Mouse (Mus musculus): ENCODE results near the gene H6pd. TPM values are rescaled to one million over a fixed set of nuclear protein-coding genes. Genes with fewer than 3 reads are reported as not detected.

H6pd gene
- polyA plus RNA-seq, 1 experiment, result 14.9 TPM

DNA sequence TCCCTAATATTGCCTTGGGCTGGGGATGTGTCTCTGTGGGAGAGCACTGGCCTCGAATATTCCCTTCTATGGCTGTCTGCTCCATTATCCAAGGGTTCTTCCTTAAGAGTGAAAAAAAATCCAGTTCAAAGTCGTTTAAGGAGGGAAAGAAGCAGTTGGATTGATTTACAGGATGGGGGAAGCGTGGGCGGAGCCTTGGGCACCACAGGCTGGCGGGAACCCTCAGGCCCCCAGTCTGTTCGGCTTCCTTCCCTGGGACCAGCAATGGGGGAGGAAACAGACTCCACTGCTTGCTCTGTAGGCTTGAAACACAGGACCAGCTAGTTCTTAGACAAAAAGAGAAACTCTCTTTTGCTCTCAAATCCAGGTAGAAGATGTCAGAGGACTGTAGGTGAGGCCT lies 40.3 kb downstream of the H6pd start:
- H3K79me3 ChIP-seq (ENCODE audit: low read depth), result no peaks in the 10 kb centered on the region
- H3K79me2 ChIP-seq (ENCODE audit: control insufficient read depth, insufficient read depth), result no peaks in the 10 kb centered on the region
- H3ac ChIP-seq (ENCODE audit: control insufficient read depth, insufficient read length, low read depth), result no peak overlapping the region
- TF ChIP-seq FOSL1 (IDR thresholded peaks at IDR 0.05; ENCODE audit: insufficient read depth, low read length, poor library complexity, severe bottlenecking) (no peak), CTCF (IDR thresholded peaks at IDR 0.05; ENCODE audit: control insufficient read depth, insufficient read depth, insufficient read length) (no peak), MYOG (IDR thresholded peaks at IDR 0.05; ENCODE audit: control insufficient read depth, extremely low read depth, insufficient read length) (no peak), USF1 (IDR thresholded peaks at IDR 0.05; ENCODE audit: low read depth) (no peak), MYOD1 (IDR thresholded peaks at IDR 0.05; ENCODE audit: control insufficient read depth, insufficient read length, low read depth) (no peak), CEBPB (IDR thresholded peaks at IDR 0.05; ENCODE audit: low read depth) (no peak), MAX (IDR thresholded peaks at IDR 0.05) (no peak)
- H3K4me3 ChIP-seq (ENCODE audit: insufficient read depth, poor library complexity, severe bottlenecking), result no peak overlapping the region
- no peaks in the 10 kb centered on the region for H3K27me3 ChIP-seq (ENCODE audit: control insufficient read depth, insufficient read depth, insufficient read length)
- no peaks in the 10 kb centered on the region for H3K36me3 ChIP-seq (ENCODE audit: control insufficient read depth, insufficient read depth)

DNA sequence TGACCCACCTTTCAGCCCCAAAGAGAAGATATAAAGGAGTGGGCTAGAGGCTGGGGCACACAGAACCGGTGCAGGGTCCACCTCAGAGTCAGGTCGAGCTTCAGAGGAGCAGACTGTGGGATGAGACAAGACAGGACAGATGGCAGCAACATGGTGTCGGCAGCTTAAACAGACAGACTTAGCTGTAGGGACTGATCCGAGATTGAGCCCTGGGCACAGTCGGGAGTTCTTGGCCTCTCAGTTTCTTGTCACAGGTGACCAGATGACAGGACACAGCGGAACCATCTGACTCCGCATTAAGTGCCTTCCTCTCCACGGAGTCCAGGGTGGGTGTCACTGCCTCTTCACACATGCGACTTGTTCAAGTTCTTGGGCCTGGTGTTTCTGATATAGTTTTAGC lies 41.9 kb downstream of the H6pd start:
- TF ChIP-seq MYOD1 (IDR thresholded peaks at IDR 0.05; ENCODE audit: control insufficient read depth, insufficient read length, low read depth) (no peak), MAX (IDR thresholded peaks at IDR 0.05) (no peak), CTCF (IDR thresholded peaks at IDR 0.05; ENCODE audit: control insufficient read depth, insufficient read depth, insufficient read length) (no peak), MYOG (IDR thresholded peaks at IDR 0.05; ENCODE audit: control insufficient read depth, extremely low read depth, insufficient read length) (no peak), FOSL1 (IDR thresholded peaks at IDR 0.05; ENCODE audit: insufficient read depth, low read length, poor library complexity, severe bottlenecking) (no peak), USF1 (IDR thresholded peaks at IDR 0.05; ENCODE audit: low read depth) (no peak), CEBPB (IDR thresholded peaks at IDR 0.05; ENCODE audit: low read depth) (no peak)
- Histone ChIP-seq H3ac (ENCODE audit: control insufficient read depth, insufficient read length, low read depth) (no peak overlapping the region), H3K4me3 (ENCODE audit: insufficient read depth, poor library complexity, severe bottlenecking) (no peak overlapping the region), H3K79me2 (ENCODE audit: control insufficient read depth, insufficient read depth) (no peaks in the 10 kb centered on the region), H3K27me3 (ENCODE audit: control insufficient read depth, insufficient read depth, insufficient read length) (no peaks in the 10 kb centered on the region), H3K36me3 (ENCODE audit: control insufficient read depth, insufficient read depth) (no peaks in the 10 kb centered on the region), H3K79me3 (ENCODE audit: low read depth) (no peaks in the 10 kb centered on the region)

DNA sequence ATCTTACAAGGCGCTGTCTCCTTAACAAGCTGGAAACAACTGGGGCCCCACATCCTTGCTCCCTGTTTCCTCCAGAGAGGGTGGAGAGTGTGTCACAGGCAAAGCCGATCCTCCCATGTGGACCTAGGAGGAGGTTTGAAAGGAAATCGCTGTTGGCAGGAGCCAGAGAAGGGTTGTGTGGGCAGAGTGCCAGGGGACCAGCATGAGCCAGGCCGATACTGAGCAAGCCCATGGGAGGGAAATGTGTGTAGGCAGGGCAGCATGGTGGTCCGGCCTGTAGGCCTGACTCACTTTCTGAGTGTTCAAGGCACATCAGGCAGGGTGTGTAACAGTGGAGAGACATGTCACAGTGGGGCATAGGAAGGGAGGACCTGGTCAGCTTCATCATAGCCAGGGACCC lies 42.6 kb downstream of the H6pd start:
- H3K4me3 ChIP-seq (ENCODE audit: insufficient read depth, poor library complexity, severe bottlenecking), result no peak overlapping the region
- no peaks in the 10 kb centered on the region for H3K79me2 ChIP-seq (ENCODE audit: control insufficient read depth, insufficient read depth)
- H3K79me3 ChIP-seq (ENCODE audit: low read depth), result no peaks in the 10 kb centered on the region
- no peaks in the 10 kb centered on the region for H3K27me3 ChIP-seq (ENCODE audit: control insufficient read depth, insufficient read depth, insufficient read length)
- no peak for TF ChIP-seq FOSL1 (IDR thresholded peaks at IDR 0.05; ENCODE audit: insufficient read depth, low read length, poor library complexity, severe bottlenecking)
- TF ChIP-seq CEBPB (IDR thresholded peaks at IDR 0.05; ENCODE audit: low read depth), result no peak
- no peak for TF ChIP-seq USF1 (IDR thresholded peaks at IDR 0.05; ENCODE audit: low read depth)
- no peak for TF ChIP-seq MAX (IDR thresholded peaks at IDR 0.05)
- no peak for TF ChIP-seq CTCF (IDR thresholded peaks at IDR 0.05; ENCODE audit: control insufficient read depth, insufficient read depth, insufficient read length)
- TF ChIP-seq MYOG (IDR thresholded peaks at IDR 0.05; ENCODE audit: control insufficient read depth, extremely low read depth, insufficient read length), result no peak
- no peak for TF ChIP-seq MYOD1 (IDR thresholded peaks at IDR 0.05; ENCODE audit: control insufficient read depth, insufficient read length, low read depth)
- H3K36me3 ChIP-seq (ENCODE audit: control insufficient read depth, insufficient read depth), result no peaks in the 10 kb centered on the region
- H3ac ChIP-seq (ENCODE audit: control insufficient read depth, insufficient read length, low read depth), result no peak overlapping the region

DNA sequence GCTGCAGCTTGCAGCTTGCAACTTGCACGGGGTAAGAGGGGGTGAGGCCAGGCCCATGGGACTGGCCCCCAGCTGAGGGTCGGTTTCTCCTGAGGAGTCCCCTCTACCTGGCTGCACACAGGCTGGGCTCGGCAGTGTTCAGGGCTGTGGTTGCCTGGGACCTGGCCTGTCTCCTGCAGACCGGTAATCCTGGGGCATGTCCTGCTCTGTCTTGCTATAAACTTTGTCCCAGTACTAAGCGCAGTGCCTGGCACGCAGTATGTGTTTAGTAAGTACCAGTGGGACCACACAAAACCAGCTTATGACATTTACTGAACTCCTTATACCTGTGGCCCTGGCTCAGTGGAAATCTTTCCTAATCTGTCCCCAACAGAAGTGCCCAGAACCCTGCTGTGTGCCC lies 43.2 kb downstream of the H6pd start:
- TF ChIP-seq MYOD1 (IDR thresholded peaks at IDR 0.05; ENCODE audit: control insufficient read depth, insufficient read length, low read depth), result no peak
- no peak for TF ChIP-seq FOSL1 (IDR thresholded peaks at IDR 0.05; ENCODE audit: insufficient read depth, low read length, poor library complexity, severe bottlenecking)
- Histone ChIP-seq H3K79me2 (ENCODE audit: control insufficient read depth, insufficient read depth) (no peaks in the 10 kb centered on the region), H3K4me3 (ENCODE audit: insufficient read depth, poor library complexity, severe bottlenecking) (no peak overlapping the region), H3K79me3 (ENCODE audit: low read depth) (no peaks in the 10 kb centered on the region), H3K27me3 (ENCODE audit: control insufficient read depth, insufficient read depth, insufficient read length) (no peaks in the 10 kb centered on the region), H3K36me3 (ENCODE audit: control insufficient read depth, insufficient read depth) (no peaks in the 10 kb centered on the region), H3ac (ENCODE audit: control insufficient read depth, insufficient read length, low read depth) (no peak overlapping the region)

DNA sequence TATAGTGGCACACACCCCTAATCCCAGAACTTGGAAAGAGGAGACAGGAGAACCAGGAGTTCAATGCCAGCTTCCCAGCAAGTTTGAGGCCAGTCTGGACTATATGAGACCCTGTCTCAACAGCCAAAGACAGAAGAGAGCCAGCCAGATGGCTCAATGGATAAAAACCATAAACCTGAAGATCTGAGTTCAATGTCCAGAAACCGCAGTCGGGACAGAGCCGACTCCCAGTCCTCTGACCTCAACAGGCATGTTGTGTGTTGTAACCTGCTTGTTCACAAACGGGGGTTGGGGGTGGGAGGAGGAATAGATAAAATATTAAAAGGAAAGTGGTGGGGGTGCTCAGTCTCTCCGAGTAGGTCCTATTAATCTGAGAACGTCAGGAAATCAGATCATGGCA lies 43.6 kb downstream of the H6pd start:
- H3ac ChIP-seq (ENCODE audit: control insufficient read depth, insufficient read length, low read depth), result no peak overlapping the region
- H3K79me2 ChIP-seq (ENCODE audit: control insufficient read depth, insufficient read depth), result no peaks in the 10 kb centered on the region
- no peak overlapping the region for H3K4me3 ChIP-seq (ENCODE audit: insufficient read depth, poor library complexity, severe bottlenecking)
- H3K36me3 ChIP-seq (ENCODE audit: control insufficient read depth, insufficient read depth), result no peaks in the 10 kb centered on the region
- no peaks in the 10 kb centered on the region for H3K79me3 ChIP-seq (ENCODE audit: low read depth)
- no peaks in the 10 kb centered on the region for H3K27me3 ChIP-seq (ENCODE audit: control insufficient read depth, insufficient read depth, insufficient read length)
- TF ChIP-seq CTCF (IDR thresholded peaks at IDR 0.05; ENCODE audit: control insufficient read depth, insufficient read depth, insufficient read length) (no peak), MYOG (IDR thresholded peaks at IDR 0.05; ENCODE audit: control insufficient read depth, extremely low read depth, insufficient read length) (no peak), CEBPB (IDR thresholded peaks at IDR 0.05; ENCODE audit: low read depth) (no peak), FOSL1 (IDR thresholded peaks at IDR 0.05; ENCODE audit: insufficient read depth, low read length, poor library complexity, severe bottlenecking) (no peak), MYOD1 (IDR thresholded peaks at IDR 0.05; ENCODE audit: control insufficient read depth, insufficient read length, low read depth) (no peak)

DNA sequence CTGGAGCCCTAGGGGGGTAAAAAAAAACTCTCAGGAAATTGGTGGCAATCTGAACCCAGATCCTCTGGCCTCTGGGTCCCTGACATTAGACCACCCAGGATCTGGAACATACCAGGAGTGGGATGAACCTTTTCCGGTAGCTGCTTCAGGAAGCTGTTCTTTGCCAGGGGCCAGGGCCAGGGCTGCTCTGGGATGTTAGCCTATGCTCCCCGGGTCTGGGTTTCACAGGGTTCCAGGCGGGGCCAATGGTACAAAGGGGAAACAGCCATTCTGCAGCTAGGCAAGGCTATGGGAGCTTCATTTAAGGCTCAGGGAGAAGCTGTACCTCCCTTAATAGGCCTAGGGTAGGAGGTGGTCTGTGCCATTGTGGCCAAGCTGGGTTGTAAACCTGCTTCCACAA lies 44.1 kb downstream of the H6pd start:
- Histone ChIP-seq H3K27me3 (ENCODE audit: control insufficient read depth, insufficient read depth, insufficient read length) (no peaks in the 10 kb centered on the region), H3K79me2 (ENCODE audit: control insufficient read depth, insufficient read depth) (no peaks in the 10 kb centered on the region), H3K4me3 (ENCODE audit: insufficient read depth, poor library complexity, severe bottlenecking) (no peak overlapping the region), H3K79me3 (ENCODE audit: low read depth) (no peaks in the 10 kb centered on the region), H3ac (ENCODE audit: control insufficient read depth, insufficient read length, low read depth) (no peak overlapping the region), H3K36me3 (ENCODE audit: control insufficient read depth, insufficient read depth) (no peaks in the 10 kb centered on the region)
- TF ChIP-seq MAX (IDR thresholded peaks at IDR 0.05) (no peak), USF1 (IDR thresholded peaks at IDR 0.05; ENCODE audit: low read depth) (no peak), FOSL1 (IDR thresholded peaks at IDR 0.05; ENCODE audit: insufficient read depth, low read length, poor library complexity, severe bottlenecking) (no peak), MYOG (IDR thresholded peaks at IDR 0.05; ENCODE audit: control insufficient read depth, extremely low read depth, insufficient read length) (no peak), MYOD1 (IDR thresholded peaks at IDR 0.05; ENCODE audit: control insufficient read depth, insufficient read length, low read depth) (no peak), CTCF (IDR thresholded peaks at IDR 0.05; ENCODE audit: control insufficient read depth, insufficient read depth, insufficient read length) (no peak), CEBPB (IDR thresholded peaks at IDR 0.05; ENCODE audit: low read depth) (no peak)
